Mouse (Mus musculus) hindbrain, postnatal 0 days (tissue): ENCODE results near the gene Ikbip. TPM values are rescaled to one million over a fixed set of nuclear protein-coding genes. Genes with fewer than 3 reads are reported as not detected.

ENCODE experiments used
- ATAC-seq: fragments of 200-750 bp; cut with Nextera tagmentation; 2 replicates; pipeline ENCODE4 v1.8.0; 2017; ENCODE audit warnings: mild to moderate bottlenecking, moderate TSS enrichment, moderate library complexity
- DNase-seq: peaks from one replicate; pipeline ENCODE4 v3.0.0-alpha.2; 2015; ENCODE audit warnings: low spot score
- H3K27ac ChIP-seq: fragments of 300-500 bp; sonication (generic); 2 replicates; pipeline ENCODE4 v1.5.1; 2014; ENCODE audit warnings: mild to moderate bottlenecking
- H3K27me3 ChIP-seq: fragments of 300-500 bp; sonication (generic); 2 replicates; pipeline ENCODE4 v1.6.1; 2014; ENCODE audit warnings: low read length, mixed read lengths; ENCODE audit not compliant: insufficient read depth
- H3K36me3 ChIP-seq: fragments of 300-500 bp; sonication (generic); 2 replicates; pipeline ENCODE4 v1.6.1; 2014; ENCODE audit warnings: low read length, mixed read lengths; ENCODE audit not compliant: insufficient read depth
- H3K4me1 ChIP-seq: fragments of 300-500 bp; sonication (generic); 2 replicates; pipeline ENCODE4 v1.6.1; 2014; ENCODE audit warnings: antibody characterized with exemption, low read length, mixed read lengths; ENCODE audit not compliant: insufficient read depth
- H3K4me2 ChIP-seq: fragments of 300-500 bp; sonication (generic); 2 replicates; pipeline ENCODE4 v1.6.1; 2014; ENCODE audit warnings: low read depth, mild to moderate bottlenecking, low read length, moderate library complexity, mixed read lengths
- H3K4me3 ChIP-seq: fragments of 300-500 bp; sonication (generic); 2 replicates; pipeline ENCODE4 v1.5.1; 2014; ENCODE audit warnings: low read length
- H3K9ac ChIP-seq: fragments of 300-500 bp; sonication (generic); replicated peaks from 2 replicates; pipeline ENCODE4 v1.6.1; 2014; ENCODE audit warnings: mild to moderate bottlenecking, low read length, moderate library complexity, mixed read lengths
- H3K9me3 ChIP-seq: fragments of 300-500 bp; sonication (generic); 2 replicates; pipeline ENCODE4 v1.6.1; 2016; ENCODE audit warnings: low read length, mixed read lengths
- CTCF ChIP-seq: IDR thresholded peaks from 2 replicates; pipeline ENCODE4 v1.5.1; 2016; ENCODE audit warnings: antibody characterized with exemption, control low read depth, low read depth
- WGBS: fragments of 180-500 bp; shearing (Covaris S2); extraction: QIAGEN DNeasy Blood & Tissue Kit; methylation state at CpG from one replicate; pipeline ENCODE4 v1.1.7; 2014; 5-methylcytosine and 5-hydroxymethylcytosine counted together
- polyA plus RNA-seq: library from polyadenylated mRNA; unstranded; fragments of >200 nt; fragmentation: Nextera tagmentation; extraction: Ambion mirVana; gene quantifications from 2 replicates; pipeline ENCODE4 v1.2.1, GENCODE M21; 2015
- total RNA-seq: library from RNA; depleted of rRNA; stranded (reverse); fragments of >200 nt; gene quantifications from 2 replicates; pipeline ENCODE4 v1.2.3, GENCODE M21; 2014

The Ikbip gene
- total and polyA plus RNA-seq, 2 experiments from 2014 or later = 11.3 to 16.6 TPM

- Histone ChIP-seq H3K9ac (no peak overlapping the region), H3K27ac (no peak overlapping the region), H3K4me2 (no peak overlapping the region), H3K36me3 (no peaks in the 10 kb centered on the region), H3K4me3 (no peak overlapping the region), H3K27me3 (no peaks in the 10 kb centered on the region), H3K4me1 (0 out of 2 replicates have a peak, but pooled peaks cover 6% of the 10 kb centered on the region), H3K9me3 (no peaks in the 10 kb centered on the region)
- ATAC-seq (no peak), DNase-seq (no peak)
- TF ChIP-seq CTCF = no peak
- WGBS = 72% methylated on average over 2 of the region's 2 CpGs
Measured at GRCm38 (mm10) chr10:91127395-91127794, 44.7 kb downstream of the Ikbip start.

GRCm38 (mm10) chr10:91128551-91129160 is 45.9 kb downstream of the Ikbip start:
- Histone ChIP-seq H3K4me2 (no peak overlapping the region), H3K36me3 (no peaks in the 10 kb centered on the region)

GRCm38 (mm10) chr10:91130792-91131191 is 48.1 kb downstream of the Ikbip start:
- no peak overlapping the region for H3K4me2 ChIP-seq
- no peak overlapping the region for H3K4me3 ChIP-seq
- no peak overlapping the region for H3K27ac ChIP-seq
- WGBS = 73% methylated on average over 3 of the region's 3 CpGs
- H3K9me3 ChIP-seq = no peaks in the 10 kb centered on the region
- H3K36me3 ChIP-seq = no peaks in the 10 kb centered on the region
- H3K9ac ChIP-seq = no peak overlapping the region
- no peaks in the 10 kb centered on the region for H3K27me3 ChIP-seq
- ATAC-seq = no peak
- no peaks in the 10 kb centered on the region for H3K4me1 ChIP-seq
- TF ChIP-seq CTCF = no peak
- no peak for DNase-seq

More at GRCm38 (mm10) chr10:91128551-91129160, 45.9 kb downstream of the Ikbip start:
- ATAC-seq = no peak
- no peak overlapping the region for H3K9ac ChIP-seq
- H3K4me3 ChIP-seq = no peak overlapping the region
- H3K9me3 ChIP-seq = no peaks in the 10 kb centered on the region
- WGBS = 72% methylated on average over 1 of the region's 1 CpGs
- no peaks in the 10 kb centered on the region for H3K4me1 ChIP-seq
- no peaks in the 10 kb centered on the region for H3K27me3 ChIP-seq
- no peak for DNase-seq
- no peak for TF ChIP-seq CTCF
- no peak overlapping the region for H3K27ac ChIP-seq

GRCm38 (mm10) chr10:91131565-91131964 is 48.8 kb downstream of the Ikbip start:
- Histone ChIP-seq H3K4me3 (no peak overlapping the region), H3K9ac (no peak overlapping the region), H3K9me3 (no peaks in the 10 kb centered on the region), H3K27me3 (no peaks in the 10 kb centered on the region), H3K36me3 (no peaks in the 10 kb centered on the region), H3K4me1 (no peaks in the 10 kb centered on the region), H3K27ac (no peak overlapping the region), H3K4me2 (no peak overlapping the region)
- WGBS = 82% methylated on average over 1 of the region's 1 CpGs
- ATAC-seq = no peak
- TF ChIP-seq CTCF = no peak
- DNase-seq = no peak

- WGBS = 68% methylated on average over 7 of the region's 7 CpGs
- Histone ChIP-seq H3K27ac (no peak overlapping the region), H3K4me3 (no peak overlapping the region), H3K9ac (no peak overlapping the region), H3K4me2 (no peak overlapping the region), H3K4me1 (no peaks in the 10 kb centered on the region), H3K36me3 (no peaks in the 10 kb centered on the region), H3K27me3 (no peaks in the 10 kb centered on the region), H3K9me3 (no peaks in the 10 kb centered on the region)
- DNase-seq = no peak
- no peak for ATAC-seq
- TF ChIP-seq CTCF = no peak
Measured at GRCm38 (mm10) chr10:91135302-91135972, 52.7 kb downstream of the Ikbip start.

- DNase-seq (no peak), ATAC-seq (no peak)
- Histone ChIP-seq H3K4me3 (no peak overlapping the region), H3K9me3 (no peaks in the 10 kb centered on the region), H3K27ac (no peak overlapping the region), H3K36me3 (no peaks in the 10 kb centered on the region), H3K4me1 (no peaks in the 10 kb centered on the region), H3K27me3 (no peaks in the 10 kb centered on the region), H3K9ac (no peak overlapping the region), H3K4me2 (no peak overlapping the region)
- no peak for TF ChIP-seq CTCF
- 60% methylated on average over 9 of the region's 9 CpGs for WGBS
Measured at GRCm38 (mm10) chr10:91137400-91137799, 54.7 kb downstream of the Ikbip start.

GRCm38 (mm10) chr10:91138317-91138716 is 55.6 kb downstream of the Ikbip start:
- WGBS = 82% methylated on average over 3 of the region's 3 CpGs
- Histone ChIP-seq H3K27ac (no peak overlapping the region), H3K4me3 (no peak overlapping the region), H3K36me3 (no peaks in the 10 kb centered on the region), H3K9ac (no peak overlapping the region), H3K4me1 (no peaks in the 10 kb centered on the region), H3K27me3 (no peaks in the 10 kb centered on the region), H3K4me2 (no peak overlapping the region), H3K9me3 (no peaks in the 10 kb centered on the region)
- DNase-seq = no peak
- ATAC-seq = no peak
- no peak for TF ChIP-seq CTCF
